Mouse (Mus musculus) gastrocnemius, postnatal 14 days (tissue): Measurements from ENCODE around the gene Adamts18. TPM values are rescaled to one million over a fixed set of nuclear protein-coding genes. Genes with fewer than 3 reads are reported as not detected.

Source experiments
- DNase-seq: peaks from one replicate; pipeline ENCODE4 v3.0.0; 2021; ENCODE audit warnings: mixed read lengths
- intact Hi-C: fragments of 180-260 bp; cut with DNase I; formaldehyde crosslinking; loops from one replicate; pipeline ENCODE4 v1.15.1; 2025; ENCODE audit warnings: low total_unique reads
- total RNA-seq, 2 experiments: library from RNA; stranded (reverse); gene quantifications; 2 replicates each; pipeline ENCODE4 v1.2.3; 2021

The Adamts18 gene
- total RNA-seq, 2 experiments from 2014 or later, result 0.18 to 0.35 TPM

- DNase-seq, result no peak
- intact Hi-C loops, result no loop called here
These were observed 73.2 kb downstream of the Adamts18 start for GRCm38 (mm10) chr8:113775361-113775760.

GRCm38 (mm10) chr8:113768861-113769410 is 79.6 kb downstream of the Adamts18 start:
- intact Hi-C loops, result no loop called here
- DNase-seq, result no peak

- intact Hi-C loops, result no loop called here
- no peak for DNase-seq
These were observed 83.4 kb downstream of the Adamts18 start for GRCm38 (mm10) chr8:113765121-113765520.

GRCm38 (mm10) chr8:113763592-113764355 is 84.8 kb downstream of the Adamts18 start:
- no peak for DNase-seq
- intact Hi-C loops, result no loop called here

GRCm38 (mm10) chr8:113762101-113762500 is 86.4 kb downstream of the Adamts18 start:
- DNase-seq, result no peak
- intact Hi-C loops, result no loop called here

GRCm38 (mm10) chr8:113755866-113756265 is 92.7 kb downstream of the Adamts18 start:
- intact Hi-C loops, result no loop called here
- no peak for DNase-seq

- no peak for DNase-seq
- intact Hi-C loops, result no loop called here
These were observed 95.4 kb downstream of the Adamts18 start for GRCm38 (mm10) chr8:113753153-113753552.

- intact Hi-C loops, result no loop called here
- no peak for DNase-seq
These were observed 96.2 kb downstream of the Adamts18 start for GRCm38 (mm10) chr8:113752349-113752748.

- intact Hi-C loops, result no loop called here
- DNase-seq, result no peak
These were observed 113.0 kb downstream of the Adamts18 start for GRCm38 (mm10) chr8:113735496-113736060.

- DNase-seq, result no peak
- intact Hi-C loops, result no loop called here
These were observed 123.2 kb downstream of the Adamts18 start for GRCm38 (mm10) chr8:113725331-113725730.

GRCm38 (mm10) chr8:113723873-113724538 is 124.5 kb downstream of the Adamts18 start:
- no peak for DNase-seq
- intact Hi-C loops, result no loop called here

- intact Hi-C loops, result no loop called here
- DNase-seq, result no peak
These were observed 127.1 kb downstream of the Adamts18 start for GRCm38 (mm10) chr8:113721459-113721858.

- DNase-seq, result no peak
- intact Hi-C loops, result no loop called here
These were observed 143.6 kb downstream of the Adamts18 start for GRCm38 (mm10) chr8:113704968-113705367.

GRCm38 (mm10) chr8:113691622-113692343 is 156.8 kb downstream of the Adamts18 start:
- DNase-seq, result no peak
- intact Hi-C loops, result no loop called here

GRCm38 (mm10) chr8:113688543-113688915 is 160.0 kb downstream of the Adamts18 start:
- no peak for DNase-seq
- intact Hi-C loops, result no loop called here

- peak; percentile 30 for DNase-seq
- intact Hi-C loops, result no loop called here
These were observed 160.5 kb downstream of the Adamts18 start for GRCm38 (mm10) chr8:113687889-113688542.

GRCm38 (mm10) chr8:113679361-113679760 is 169.2 kb downstream of the Adamts18 start:
- intact Hi-C loops, result no loop called here
- DNase-seq, result no peak

- no peak for DNase-seq
These were observed 171.7 kb downstream of the Adamts18 start for GRCm38 (mm10) chr8:113676811-113677210.

GRCm38 (mm10) chr8:113675281-113675680 is 173.3 kb downstream of the Adamts18 start:
- no peak for DNase-seq
- intact Hi-C loops, result no loop called here

More at GRCm38 (mm10) chr8:113676811-113677210, 171.7 kb downstream of the Adamts18 start:
- intact Hi-C loops, result no loop called here
